Mouse (Mus musculus) CH12.LX (cell line): ENCODE measurements at regions not wholly inside any gene's neighbourhood (a gene's known extent, or its start where the extent isn't known, plus 50 kb on each side); places are given as distances from the start of the nearest gene placed in this dataset.

Experiments used
- E2F4 ChIP-seq: IDR thresholded peaks from 2 replicates; pipeline ENCODE4 v1.6.1; 2011; ENCODE audit warnings: low read depth, low read length, improper control_type of control experiment; ENCODE audit not compliant: insufficient replicate concordance
- POLR2A ChIP-seq: IDR thresholded peaks from 2 replicates; pipeline ENCODE4 v1.6.1; 2011; ENCODE audit warnings: low read depth, mild to moderate bottlenecking, improper control_type of control experiment, low read length
- RAD21 ChIP-seq: IDR thresholded peaks from 2 replicates; pipeline ENCODE4 v1.6.1; 2011; ENCODE audit warnings: low read depth, mild to moderate bottlenecking, low read length, improper control_type of control experiment, moderate library complexity
- USF2 ChIP-seq: conservative IDR thresholded peaks from 2 replicates; pipeline ENCODE4 v1.6.1; 2011; ENCODE audit warnings: low read depth, low read length, improper control_type of control experiment

DNA sequence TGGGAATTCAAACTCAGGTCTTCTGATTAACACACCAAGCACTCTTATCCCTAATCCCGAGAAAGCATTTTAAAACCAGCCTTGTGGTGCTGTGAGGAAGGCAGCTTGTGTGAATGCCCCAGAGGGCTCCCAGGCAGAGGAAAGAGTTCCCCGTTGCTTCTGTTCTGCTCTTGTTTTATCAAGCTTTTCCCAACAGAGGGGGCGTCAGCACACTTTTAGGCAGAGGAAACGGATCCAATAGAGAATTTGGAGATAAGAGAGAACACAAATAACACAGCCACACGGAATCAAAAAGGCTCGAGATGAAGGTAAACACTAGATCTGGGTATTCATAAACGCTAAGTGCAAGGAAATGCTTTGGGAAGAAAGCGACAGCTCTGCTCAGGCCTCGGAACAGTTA lies 173.2 kb downstream of the Barhl2 start:
- TF ChIP-seq POLR2A (no peak), USF2 (no peak), RAD21 (no peak), E2F4 (no peak)
